Mouse (Mus musculus): ENCODE data around the gene Prdm4. TPM values are rescaled to one million over a fixed set of nuclear protein-coding genes. Genes with fewer than 3 reads are reported as not detected.

Prdm4 gene
- polyA plus RNA-seq, 1 experiment from 2014 or later: 31.0 TPM

- Histone ChIP-seq H3K9me3 (ENCODE audit: control insufficient read depth, low read length) (no peaks in the 10 kb centered on the region), H3K4me3 (replicated peaks; ENCODE audit: low read length) (no peak overlapping the region), H3K36me3 (replicated peaks; ENCODE audit: control insufficient read depth, insufficient read depth) (peaks cover 98% of the 10 kb centered on the region), H3K9ac (no peak overlapping the region), H3K27ac (no peak overlapping the region), H3K4me1 (replicated peaks; ENCODE audit: control insufficient read depth, insufficient read depth, low read length) (no peaks in the 10 kb centered on the region), H3K4me2 (replicated peaks) (no peak overlapping the region), H3K27me3 (ENCODE audit: control insufficient read depth, insufficient read depth, low read length) (no peaks in the 10 kb centered on the region)
- no peak for ATAC-seq (ENCODE audit: low FRiP score)
- 67% methylated on average over 8 of the region's 8 CpGs for WGBS
- no peak for DNase-seq (ENCODE audit: low spot score)
Observed at GRCm38 (mm10) chr10:85948483-85949196, 31.7 kb upstream of the Prdm4 start.

GRCm38 (mm10) chr10:85936280-85936965 lies 19.5 kb upstream of the Prdm4 start:
- DNase-seq (ENCODE audit: low spot score) (no peak), ATAC-seq (ENCODE audit: low FRiP score) (no peak)
- no peak overlapping the region for H3K4me3 ChIP-seq (replicated peaks; ENCODE audit: low read length)
- H3K9me3 ChIP-seq (ENCODE audit: control insufficient read depth, low read length): no peaks in the 10 kb centered on the region
- 95% methylated on average over 6 of the region's 6 CpGs for WGBS
- no peaks in the 10 kb centered on the region for H3K4me1 ChIP-seq (replicated peaks; ENCODE audit: control insufficient read depth, insufficient read depth, low read length)
- no peak overlapping the region for H3K9ac ChIP-seq
- H3K4me2 ChIP-seq (replicated peaks): no peak overlapping the region
- no peaks in the 10 kb centered on the region for H3K27me3 ChIP-seq (ENCODE audit: control insufficient read depth, insufficient read depth, low read length)
- H3K36me3 ChIP-seq (replicated peaks; ENCODE audit: control insufficient read depth, insufficient read depth): peaks cover 60% of the 10 kb centered on the region
- no peak overlapping the region for H3K27ac ChIP-seq

GRCm38 (mm10) chr10:85929962-85930361 lies 13.0 kb upstream of the Prdm4 start:
- Histone ChIP-seq H3K27me3 (ENCODE audit: control insufficient read depth, insufficient read depth, low read length) (peaks cover 16% of the 10 kb centered on the region; the same call in 1 of the 2 replicates), H3K36me3 (replicated peaks; ENCODE audit: control insufficient read depth, insufficient read depth) (no peaks in the 10 kb centered on the region), H3K9ac (no peak overlapping the region), H3K4me2 (replicated peaks) (no peak overlapping the region), H3K9me3 (ENCODE audit: control insufficient read depth, low read length) (no peaks in the 10 kb centered on the region), H3K4me1 (replicated peaks; ENCODE audit: control insufficient read depth, insufficient read depth, low read length) (peaks cover 13% of the 10 kb centered on the region), H3K27ac (no peak overlapping the region), H3K4me3 (replicated peaks; ENCODE audit: low read length) (no peak overlapping the region)
- ATAC-seq (ENCODE audit: low FRiP score) (no peak), DNase-seq (ENCODE audit: low spot score) (no peak)
- WGBS: 96% methylated on average over 11 of the region's 11 CpGs

- no peak for ATAC-seq (ENCODE audit: low FRiP score)
- Histone ChIP-seq H3K4me1 (replicated peaks; ENCODE audit: control insufficient read depth, insufficient read depth, low read length) (peaks cover 13% of the 10 kb centered on the region), H3K4me2 (replicated peaks) (peak overlapping the region; percentile 92), H3K4me3 (replicated peaks; ENCODE audit: low read length) (peak overlapping the region; percentile 54), H3K27me3 (ENCODE audit: control insufficient read depth, insufficient read depth, low read length) (peaks cover 16% of the 10 kb centered on the region; the same call in 1 of the 2 replicates), H3K27ac (no peak overlapping the region), H3K9me3 (ENCODE audit: control insufficient read depth, low read length) (no peaks in the 10 kb centered on the region), H3K36me3 (replicated peaks; ENCODE audit: control insufficient read depth, insufficient read depth) (no peaks in the 10 kb centered on the region), H3K9ac (peak overlapping the region; percentile 63)
- WGBS: 42% methylated on average over 11 of the region's 11 CpGs
- DNase-seq (ENCODE audit: low spot score): no peak
Observed at GRCm38 (mm10) chr10:85929208-85929591, 12.3 kb upstream of the Prdm4 start.

- Histone ChIP-seq H3K4me2 (replicated peaks) (peak overlapping the region; percentile 92), H3K27me3 (ENCODE audit: control insufficient read depth, insufficient read depth, low read length) (peaks cover 16% of the 10 kb centered on the region; the same call in 1 of the 2 replicates), H3K36me3 (replicated peaks; ENCODE audit: control insufficient read depth, insufficient read depth) (no peaks in the 10 kb centered on the region), H3K9me3 (ENCODE audit: control insufficient read depth, low read length) (no peaks in the 10 kb centered on the region), H3K4me1 (replicated peaks; ENCODE audit: control insufficient read depth, insufficient read depth, low read length) (peaks cover 13% of the 10 kb centered on the region), H3K4me3 (replicated peaks; ENCODE audit: low read length) (peak overlapping the region; percentile 54), H3K9ac (peak overlapping the region; percentile 63), H3K27ac (no peak overlapping the region)
- peak; percentile 94 for ATAC-seq (ENCODE audit: low FRiP score)
- DNase-seq (ENCODE audit: low spot score): peak; percentile 83
- WGBS: 1% methylated on average over 63 of the region's 63 CpGs
Observed at GRCm38 (mm10) chr10:85928499-85929207, 11.7 kb upstream of the Prdm4 start.

GRCm38 (mm10) chr10:85927676-85928445 lies 10.9 kb upstream of the Prdm4 start, which contains the start of gene Ascl4:
Ascl4 (plus strand) TSS chr10:85927681.
- 1% methylated on average over 23 of the region's 23 CpGs for WGBS
- Histone ChIP-seq H3K36me3 (replicated peaks; ENCODE audit: control insufficient read depth, insufficient read depth) (no peaks in the 10 kb centered on the region), H3K27ac (no peak within 1 kb of the TSS), H3K4me3 (replicated peaks; ENCODE audit: low read length) (peak within 1 kb of the TSS; percentile 54), H3K27me3 (ENCODE audit: control insufficient read depth, insufficient read depth, low read length) (peaks cover 16% of the 10 kb centered on the region; the same call in 1 of the 2 replicates), H3K9ac (peak within 1 kb of the TSS; percentile 63), H3K4me1 (replicated peaks; ENCODE audit: control insufficient read depth, insufficient read depth, low read length) (peaks cover 13% of the 10 kb centered on the region), H3K9me3 (ENCODE audit: control insufficient read depth, low read length) (no peaks in the 10 kb centered on the region), H3K4me2 (replicated peaks) (peak within 1 kb of the TSS; percentile 92)
- ATAC-seq (ENCODE audit: low FRiP score): 0 out of 2 replicates have a peak, but pooled peaks have one; percentile 7
- DNase-seq (ENCODE audit: low spot score): no peak

- Histone ChIP-seq H3K9me3 (ENCODE audit: control insufficient read depth, low read length) (no peaks in the 10 kb centered on the region), H3K36me3 (replicated peaks; ENCODE audit: control insufficient read depth, insufficient read depth) (peaks cover 98% of the 10 kb centered on the region), H3K4me2 (replicated peaks) (no peak overlapping the region), H3K9ac (no peak overlapping the region), H3K4me1 (replicated peaks; ENCODE audit: control insufficient read depth, insufficient read depth, low read length) (no peaks in the 10 kb centered on the region), H3K27ac (no peak overlapping the region), H3K27me3 (ENCODE audit: control insufficient read depth, insufficient read depth, low read length) (no peaks in the 10 kb centered on the region), H3K4me3 (replicated peaks; ENCODE audit: low read length) (no peak overlapping the region)
- ATAC-seq (ENCODE audit: low FRiP score) (no peak), DNase-seq (ENCODE audit: low spot score) (no peak)
- 93% methylated on average over 8 of the region's 8 CpGs for WGBS
Observed at GRCm38 (mm10) chr10:85879886-85880486, 37.0 kb downstream of the Prdm4 start.

GRCm38 (mm10) chr10:85875812-85876211 lies 41.1 kb downstream of the Prdm4 start:
- Histone ChIP-seq H3K9me3 (ENCODE audit: control insufficient read depth, low read length) (no peaks in the 10 kb centered on the region), H3K27me3 (ENCODE audit: control insufficient read depth, insufficient read depth, low read length) (no peaks in the 10 kb centered on the region), H3K4me3 (replicated peaks; ENCODE audit: low read length) (no peak overlapping the region), H3K27ac (no peak overlapping the region), H3K9ac (no peak overlapping the region), H3K4me2 (replicated peaks) (no peak overlapping the region), H3K36me3 (replicated peaks; ENCODE audit: control insufficient read depth, insufficient read depth) (peaks cover 66% of the 10 kb centered on the region), H3K4me1 (replicated peaks; ENCODE audit: control insufficient read depth, insufficient read depth, low read length) (peaks cover 14% of the 10 kb centered on the region)
- 89% methylated on average over 5 of the region's 5 CpGs for WGBS
- DNase-seq (ENCODE audit: low spot score): no peak
- no peak for ATAC-seq (ENCODE audit: low FRiP score)
